Mouse (Mus musculus): ENCODE results near the gene Zdhhc12. TPM values are rescaled to one million over a fixed set of nuclear protein-coding genes. Genes with fewer than 3 reads are reported as not detected.
A peak's percentile ranks its signal among the peaks of the same experiment; 100 is the strongest.

Gene Zdhhc12
- polyA plus RNA-seq, 1 experiment from 2014 or later, result 66.2 TPM

DNA sequence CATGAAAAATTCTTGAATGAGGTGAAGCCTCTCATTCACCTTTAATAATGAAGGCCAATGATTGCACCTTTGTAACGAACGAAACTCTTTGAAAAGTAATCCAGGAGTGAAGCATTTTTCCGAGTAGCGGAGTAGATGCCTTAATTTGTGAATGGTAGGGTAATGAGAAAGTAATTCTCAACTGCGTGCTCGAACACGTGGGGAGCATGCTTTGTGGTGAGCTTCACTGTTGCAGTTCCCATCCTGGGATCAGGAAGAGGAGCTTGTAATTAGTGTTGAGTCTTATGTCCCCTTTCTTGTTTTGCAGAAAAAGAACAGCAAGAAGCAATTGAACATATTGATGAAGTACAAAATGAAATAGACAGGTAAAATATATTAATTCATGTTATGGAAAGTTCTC, 25.5 kb downstream of the Zdhhc12 start:
- H3K36me3 ChIP-seq, result peaks cover 37% of the 10 kb centered on the region
- no peaks in the 10 kb centered on the region for H3K9me3 ChIP-seq
- peak overlapping the region; percentile 100 for H3K27ac ChIP-seq
- H3K4me3 ChIP-seq, result peak overlapping the region; percentile 93
- DNase-seq (ENCODE audit: low spot score), result no peak
- WGBS, result 55% methylated on average over 7 of the region's 7 CpGs
- H3K27me3 ChIP-seq (ENCODE audit: insufficient read depth, poor library complexity, severe bottlenecking), result no peaks in the 10 kb centered on the region
- H3K4me1 ChIP-seq, result peaks cover 33% of the 10 kb centered on the region

DNA sequence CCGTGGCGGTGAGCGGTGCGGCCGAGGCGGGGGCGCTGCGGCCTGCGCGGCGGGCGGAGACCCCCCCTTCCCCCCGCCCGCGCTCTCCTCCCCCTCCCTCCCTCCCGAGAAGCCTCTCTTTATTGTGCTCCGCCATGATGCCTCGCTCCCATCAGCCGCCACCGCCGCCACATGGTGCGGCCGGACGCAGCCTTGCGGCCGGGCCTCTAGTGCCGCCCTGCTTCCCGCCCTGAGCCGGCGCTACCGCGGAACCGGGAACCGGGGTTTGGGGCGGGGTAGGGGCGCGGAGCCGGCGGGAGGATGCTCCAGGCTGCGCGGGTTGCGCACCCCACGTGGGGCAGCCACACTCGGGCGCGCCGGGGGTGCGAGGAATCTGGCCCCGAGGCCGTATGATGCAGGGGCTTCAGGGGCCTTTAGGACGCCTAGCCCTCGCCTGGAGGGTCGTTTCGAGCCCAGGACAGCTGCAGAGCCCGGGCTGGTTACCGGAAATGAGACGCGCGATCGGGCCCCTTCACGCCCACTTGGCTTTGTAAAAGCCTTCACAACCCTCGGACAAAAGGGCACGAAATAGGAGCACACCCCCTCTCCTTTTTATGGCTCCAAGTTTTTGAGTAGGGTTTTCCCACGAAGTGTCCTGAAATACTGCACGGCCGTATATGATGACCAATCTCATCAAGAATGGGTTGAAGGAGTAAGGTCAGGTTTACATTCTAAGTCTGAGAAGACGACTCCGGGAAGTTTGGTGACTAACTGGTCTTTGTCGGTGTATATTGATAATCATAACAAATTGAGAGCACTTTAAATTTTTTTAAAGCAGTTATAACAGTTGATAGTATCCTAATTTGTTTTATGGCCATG, 26.2 kb downstream of the Zdhhc12 start:
- Histone ChIP-seq H3K27me3 (ENCODE audit: insufficient read depth, poor library complexity, severe bottlenecking) (no peaks in the 10 kb centered on the region), H3K4me1 (peaks cover 33% of the 10 kb centered on the region), H3K36me3 (peaks cover 30% of the 10 kb centered on the region), H3K4me3 (peak overlapping the region; percentile 93), H3K9me3 (no peaks in the 10 kb centered on the region), H3K27ac (peak overlapping the region; percentile 100)
- no peak for DNase-seq (ENCODE audit: low spot score)
- under 1% methylated on average over 62 of the region's 69 CpGs for WGBS

DNA sequence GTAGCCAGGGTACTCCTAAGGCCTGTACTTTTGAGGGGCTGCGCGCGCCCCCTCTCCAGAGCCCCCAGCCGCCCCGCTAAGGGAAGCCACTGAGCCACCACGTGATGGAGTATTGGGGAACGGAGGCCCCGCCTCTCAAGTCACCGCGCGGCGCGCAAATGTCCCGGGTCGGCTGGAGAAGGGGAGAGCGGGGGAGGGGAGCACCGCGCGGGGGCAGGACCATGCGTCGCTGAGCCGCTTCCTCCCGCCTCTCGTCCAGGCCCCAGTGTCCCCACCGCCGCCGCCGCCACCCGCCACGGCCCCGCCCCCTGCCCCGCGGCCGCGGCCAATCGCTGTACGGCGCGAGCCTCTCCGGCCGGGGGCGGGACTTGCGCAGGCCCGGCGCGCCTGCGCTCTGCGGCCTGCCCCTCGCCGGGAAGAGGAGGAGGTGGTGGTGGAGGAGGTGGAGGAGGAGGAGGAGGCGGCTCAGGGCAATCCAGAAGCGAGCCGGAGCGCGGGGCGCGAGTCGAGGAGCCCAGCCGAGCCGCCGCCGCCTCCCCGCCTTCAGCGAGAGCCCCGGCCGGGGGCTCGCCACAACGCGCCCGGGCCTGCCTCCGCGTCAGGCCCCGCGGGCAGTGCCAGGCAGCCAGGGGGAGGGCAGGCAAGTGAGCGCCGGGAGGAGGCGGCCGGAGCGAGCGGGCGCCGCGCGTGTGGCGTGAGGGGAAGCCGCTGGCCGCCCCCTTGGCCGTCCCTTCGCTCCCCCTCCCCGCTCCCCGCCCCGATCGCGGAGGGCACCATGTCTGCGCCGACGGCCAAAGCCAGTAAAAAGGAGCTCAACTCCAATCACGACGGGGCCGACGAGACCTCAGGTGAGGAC, 27.2 kb downstream of the Zdhhc12 start:
- Histone ChIP-seq H3K4me3 (peak overlapping the region; percentile 93), H3K27me3 (ENCODE audit: insufficient read depth, poor library complexity, severe bottlenecking) (no peaks in the 10 kb centered on the region), H3K36me3 (peaks cover 27% of the 10 kb centered on the region), H3K9me3 (no peaks in the 10 kb centered on the region), H3K4me1 (peaks cover 39% of the 10 kb centered on the region), H3K27ac (peak overlapping the region; percentile 100)
- WGBS, result under 1% methylated on average over 80 of the region's 101 CpGs
- DNase-seq (ENCODE audit: low spot score), result peak; percentile 98

DNA sequence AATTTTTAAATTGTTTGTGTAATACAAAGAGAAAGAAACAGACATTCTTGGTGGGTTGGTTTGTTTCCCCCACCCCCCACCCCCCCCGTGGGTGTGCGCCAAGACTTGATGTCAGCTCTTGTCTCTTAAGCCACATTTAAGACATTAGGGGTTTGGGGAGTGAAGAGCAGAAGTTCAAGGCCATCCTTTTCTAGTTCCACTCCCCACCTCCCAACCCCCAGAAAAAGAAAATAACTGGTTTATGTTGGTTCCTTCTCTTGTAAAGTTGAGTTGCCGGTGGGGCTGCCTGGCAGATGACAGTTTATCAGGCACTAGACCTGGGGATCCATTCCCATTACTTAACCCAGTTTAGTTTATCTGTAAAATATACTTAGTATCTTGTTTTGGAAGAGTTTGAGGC, 29.1 kb downstream of the Zdhhc12 start:
- H3K4me3 ChIP-seq, result peak overlapping the region; percentile 77
- peak overlapping the region; percentile 95 for H3K27ac ChIP-seq
- H3K4me1 ChIP-seq, result peaks cover 41% of the 10 kb centered on the region
- WGBS, result 36% methylated on average over 3 of the region's 3 CpGs
- DNase-seq (ENCODE audit: low spot score), result no peak
- H3K36me3 ChIP-seq, result peaks cover 12% of the 10 kb centered on the region
- H3K9me3 ChIP-seq, result no peaks in the 10 kb centered on the region
- H3K27me3 ChIP-seq (ENCODE audit: insufficient read depth, poor library complexity, severe bottlenecking), result no peaks in the 10 kb centered on the region

DNA sequence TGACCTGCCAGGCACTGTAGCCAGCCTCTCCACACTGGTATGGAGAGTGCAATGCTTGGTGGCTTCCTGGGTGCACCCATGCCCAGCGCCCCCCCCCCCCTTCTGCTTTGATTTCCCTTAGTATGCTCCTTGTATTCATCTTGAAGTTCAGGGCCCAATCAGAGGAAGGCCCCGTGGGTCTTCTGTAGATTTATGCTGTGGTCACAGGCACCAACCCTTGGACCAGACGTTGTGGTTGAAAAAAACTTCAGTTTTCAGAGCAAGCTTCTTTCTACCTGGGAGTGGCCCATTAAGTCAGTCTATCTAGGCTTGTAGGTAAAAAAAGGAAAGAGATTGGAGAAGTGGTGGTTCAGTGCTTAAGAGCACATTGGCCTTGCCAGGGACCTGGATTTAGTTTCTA, 29.7 kb downstream of the Zdhhc12 start:
- DNase-seq (ENCODE audit: low spot score), result no peak
- H3K4me3 ChIP-seq, result peak overlapping the region; percentile 77
- H3K27ac ChIP-seq, result peak overlapping the region; percentile 95
- H3K9me3 ChIP-seq, result no peaks in the 10 kb centered on the region
- WGBS, result 8% methylated on average over 3 of the region's 3 CpGs
- H3K27me3 ChIP-seq (ENCODE audit: insufficient read depth, poor library complexity, severe bottlenecking), result no peaks in the 10 kb centered on the region
- H3K4me1 ChIP-seq, result peaks cover 41% of the 10 kb centered on the region
- peaks cover 8% of the 10 kb centered on the region for H3K36me3 ChIP-seq

DNA sequence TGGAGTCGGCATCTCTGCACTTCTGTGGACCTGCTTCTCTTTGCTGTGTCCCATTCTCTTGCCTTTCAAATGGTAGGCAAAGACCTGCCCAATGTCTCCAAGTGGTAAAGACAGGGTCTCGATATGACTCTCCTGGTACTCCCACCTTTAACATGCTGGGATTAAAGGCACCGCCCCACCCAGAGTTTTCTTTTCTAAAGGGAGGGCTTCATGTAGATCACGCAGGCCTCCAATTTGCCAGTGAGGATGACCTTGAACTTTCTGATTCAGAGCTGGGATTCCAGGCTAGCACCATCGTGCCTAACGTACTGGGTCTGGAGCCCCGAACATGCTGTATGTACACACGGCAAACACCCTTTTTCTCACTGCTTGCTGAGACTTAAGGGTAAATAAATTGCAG, 30.2 kb downstream of the Zdhhc12 start:
- 4% methylated on average over 8 of the region's 8 CpGs for WGBS
- Histone ChIP-seq H3K27ac (peak overlapping the region; percentile 95), H3K27me3 (ENCODE audit: insufficient read depth, poor library complexity, severe bottlenecking) (no peaks in the 10 kb centered on the region), H3K9me3 (no peaks in the 10 kb centered on the region), H3K36me3 (peaks cover 2% of the 10 kb centered on the region), H3K4me1 (peaks cover 37% of the 10 kb centered on the region), H3K4me3 (peak overlapping the region; percentile 77)
- DNase-seq (ENCODE audit: low spot score), result no peak

DNA sequence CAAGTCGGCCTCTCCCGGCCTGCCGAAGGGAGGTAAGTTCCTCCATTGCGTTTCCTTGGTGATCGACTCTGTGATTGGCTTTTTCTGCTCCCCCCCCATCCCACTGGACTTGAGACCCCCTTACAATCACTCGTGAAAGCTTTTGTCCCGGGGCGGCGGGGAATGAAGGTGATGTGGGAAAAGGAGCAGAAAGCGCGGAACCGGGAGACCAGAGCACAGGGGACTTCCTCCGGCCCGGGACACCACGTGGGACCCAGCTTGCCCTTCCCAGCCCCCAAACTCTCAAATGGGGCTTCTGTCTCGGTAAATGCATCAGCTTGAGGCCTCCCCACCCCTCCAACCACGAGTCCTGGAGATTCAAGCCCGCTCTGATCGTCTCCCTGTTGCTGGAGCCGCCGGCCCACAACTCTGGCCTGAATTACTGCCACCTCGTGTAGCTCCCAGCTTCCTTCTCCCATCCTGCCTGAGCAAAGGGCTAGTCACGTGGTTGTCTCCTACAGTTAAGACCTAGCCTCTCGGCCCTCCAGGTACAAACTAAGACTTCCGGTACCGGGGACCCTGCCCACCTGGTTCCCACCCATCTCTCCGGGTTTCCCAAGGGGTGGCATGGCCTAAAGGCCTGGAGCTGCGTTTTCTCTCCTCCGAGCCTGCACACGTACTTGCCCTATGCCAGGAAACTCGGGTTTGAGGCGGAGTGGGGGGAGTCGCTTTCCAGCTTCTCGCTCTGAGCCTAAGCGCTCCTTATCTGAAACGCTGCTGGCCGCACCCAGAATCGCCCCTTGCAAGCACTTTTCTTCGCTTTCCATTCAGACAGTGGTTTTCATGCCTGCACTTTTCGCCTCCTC, 31.0 kb downstream of the Zdhhc12 start:
- Histone ChIP-seq H3K9me3 (no peaks in the 10 kb centered on the region), H3K27me3 (ENCODE audit: insufficient read depth, poor library complexity, severe bottlenecking) (no peaks in the 10 kb centered on the region), H3K4me3 (peak overlapping the region; percentile 77), H3K4me1 (peaks cover 32% of the 10 kb centered on the region), H3K27ac (peak overlapping the region; percentile 95), H3K36me3 (no peaks in the 10 kb centered on the region)
- WGBS, result under 1% methylated on average over 40 of the region's 40 CpGs
- DNase-seq (ENCODE audit: low spot score), result peak; percentile 94

DNA sequence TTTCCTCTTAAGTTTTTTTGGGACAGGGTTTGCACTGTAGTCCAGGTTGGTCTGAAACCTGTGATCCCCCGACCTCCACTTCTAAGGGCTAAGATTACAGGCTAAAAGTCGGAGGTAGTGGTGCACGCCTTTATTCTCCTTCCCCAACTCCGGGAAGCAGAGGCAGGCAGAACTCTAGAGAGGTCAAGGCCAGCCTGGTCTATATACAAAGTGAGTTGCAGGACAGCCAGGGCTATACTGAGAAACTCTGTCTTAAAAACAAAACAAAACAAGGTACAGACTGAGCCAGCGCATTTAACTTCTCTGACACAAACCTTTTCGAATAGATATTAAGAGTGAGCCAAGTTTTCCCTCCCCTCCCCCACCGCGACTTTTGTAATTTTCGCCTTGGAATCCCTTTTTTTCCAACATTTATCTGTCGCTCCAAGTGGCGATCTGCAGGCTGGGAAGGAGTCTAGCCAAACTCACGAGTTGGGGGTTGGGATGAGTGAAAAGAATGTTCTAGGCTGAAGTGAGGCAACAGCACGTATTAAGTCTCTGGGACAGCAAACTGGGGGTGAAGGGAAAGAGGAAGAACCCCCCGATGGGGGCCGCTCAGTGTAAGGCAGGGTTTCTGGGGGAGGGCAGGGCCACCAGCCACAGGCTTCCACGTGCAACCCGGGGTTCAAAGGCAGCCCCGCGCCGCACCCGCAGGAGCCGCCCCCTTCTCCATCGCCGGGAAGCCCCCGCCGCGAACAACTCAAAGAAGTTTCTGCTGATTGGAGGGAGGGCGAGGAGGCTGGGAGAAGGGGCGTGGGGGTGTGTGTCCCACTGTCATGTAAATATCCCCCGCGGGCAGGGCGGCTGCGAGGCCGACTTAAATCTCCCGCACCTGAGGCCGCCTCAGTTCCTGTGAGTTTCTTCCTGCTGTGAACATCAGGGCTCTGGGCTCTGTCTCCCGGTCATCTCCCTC, 32.0 kb downstream of the Zdhhc12 start:
- peak; percentile 92 for DNase-seq (ENCODE audit: low spot score)
- peak overlapping the region; percentile 95 for H3K27ac ChIP-seq
- H3K36me3 ChIP-seq, result no peaks in the 10 kb centered on the region
- no peaks in the 10 kb centered on the region for H3K27me3 ChIP-seq (ENCODE audit: insufficient read depth, poor library complexity, severe bottlenecking)
- peak overlapping the region; percentile 77 for H3K4me3 ChIP-seq
- H3K4me1 ChIP-seq, result peaks cover 39% of the 10 kb centered on the region
- WGBS, result 7% methylated on average over 37 of the region's 37 CpGs
- H3K9me3 ChIP-seq, result no peaks in the 10 kb centered on the region

DNA sequence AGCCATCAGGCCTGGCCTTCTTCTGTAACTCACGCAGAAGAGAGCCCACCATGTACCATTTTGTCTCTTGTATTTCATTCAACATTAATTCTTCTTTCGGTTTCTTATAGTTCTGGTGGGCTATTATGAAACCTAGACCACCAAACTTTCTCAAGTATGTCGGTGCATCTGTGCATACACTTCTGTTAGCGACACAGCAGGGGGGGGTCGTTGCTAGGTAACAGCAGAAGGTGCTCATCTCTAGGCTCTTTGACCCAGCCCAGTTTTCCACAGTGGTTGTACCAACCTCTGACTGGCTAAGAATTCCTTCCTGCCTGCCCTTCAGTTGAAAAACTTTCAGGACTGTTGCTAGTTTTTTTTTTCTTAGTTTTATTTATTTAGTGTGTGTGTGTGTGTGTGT, 35.0 kb downstream of the Zdhhc12 start:
- Histone ChIP-seq H3K9me3 (no peaks in the 10 kb centered on the region), H3K27ac (no peak overlapping the region), H3K27me3 (ENCODE audit: insufficient read depth, poor library complexity, severe bottlenecking) (no peaks in the 10 kb centered on the region), H3K4me1 (peaks cover 18% of the 10 kb centered on the region), H3K36me3 (no peaks in the 10 kb centered on the region), H3K4me3 (no peak overlapping the region)
- 58% methylated on average over 5 of the region's 5 CpGs for WGBS
- no peak for DNase-seq (ENCODE audit: low spot score)

DNA sequence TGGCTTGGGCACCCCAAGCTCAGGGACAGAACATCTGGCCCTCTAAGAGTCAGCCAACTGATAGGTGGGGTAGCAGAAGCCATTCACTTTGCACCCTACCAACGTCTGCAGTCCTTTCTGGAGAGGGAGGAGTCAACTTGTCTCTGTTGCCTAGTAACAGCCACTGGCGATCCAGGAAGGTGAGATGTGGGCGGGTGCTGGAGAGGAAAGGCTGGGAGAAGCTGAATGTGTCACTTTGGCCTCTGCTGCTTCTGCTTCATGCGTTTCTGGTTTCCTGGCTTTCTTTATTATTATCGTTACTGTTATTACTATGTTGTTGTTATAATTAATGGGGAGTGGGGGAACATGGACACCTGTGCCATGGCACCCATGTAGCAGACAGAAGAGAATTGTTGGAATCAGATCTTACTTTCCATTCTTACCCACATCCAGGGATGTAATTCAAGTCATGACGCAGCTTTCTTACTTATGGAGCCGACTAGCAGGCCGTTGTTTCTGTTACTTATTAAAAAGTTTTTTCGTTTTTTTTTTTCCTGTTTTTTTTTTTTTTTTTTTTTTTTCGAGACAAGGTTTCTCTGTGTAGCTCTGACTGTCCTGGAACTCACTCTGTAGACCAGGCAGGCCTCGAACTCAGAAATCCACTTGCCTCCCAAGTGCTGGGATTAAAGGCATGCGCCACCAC, 36.1 kb downstream of the Zdhhc12 start, which contains the start of gene Set:
TSS of gene Set (plus strand) at position 156 of the 682 bp plus-strand sequence.
- peaks cover 14% of the 10 kb centered on the region for H3K4me1 ChIP-seq
- no peaks in the 10 kb centered on the region for H3K27me3 ChIP-seq (ENCODE audit: insufficient read depth, poor library complexity, severe bottlenecking)
- no peaks in the 10 kb centered on the region for H3K36me3 ChIP-seq
- 49% methylated on average over 12 of the region's 12 CpGs for WGBS
- H3K27ac ChIP-seq, result no peak within 1 kb of the TSS
- DNase-seq (ENCODE audit: low spot score), result no peak
- H3K4me3 ChIP-seq, result no peak within 1 kb of the TSS
- no peaks in the 10 kb centered on the region for H3K9me3 ChIP-seq

DNA sequence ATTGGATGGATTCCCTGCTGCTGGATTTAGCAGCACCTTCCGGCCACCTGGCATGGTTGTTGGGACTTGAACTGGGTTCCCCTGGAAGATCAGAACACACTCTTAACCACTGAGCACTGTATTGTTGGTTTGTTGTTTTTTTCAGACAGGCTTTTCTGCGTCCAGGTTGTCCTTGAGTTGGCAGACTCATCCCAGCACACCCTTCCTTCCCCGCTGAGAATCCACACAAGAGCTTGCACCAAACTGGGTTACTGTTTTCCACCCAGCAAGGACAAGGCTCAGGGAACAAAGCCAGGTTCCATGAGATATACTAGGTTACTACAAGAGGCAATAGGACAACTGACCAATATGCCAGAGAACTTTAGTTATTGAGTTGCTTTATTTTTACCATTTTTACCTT, 36.7 kb downstream of the Zdhhc12 start:
- no peak for DNase-seq (ENCODE audit: low spot score)
- no peaks in the 10 kb centered on the region for H3K27me3 ChIP-seq (ENCODE audit: insufficient read depth, poor library complexity, severe bottlenecking)
- 74% methylated on average over 3 of the region's 3 CpGs for WGBS
- H3K27ac ChIP-seq, result no peak overlapping the region
- H3K9me3 ChIP-seq, result no peaks in the 10 kb centered on the region
- H3K4me3 ChIP-seq, result no peak overlapping the region
- no peaks in the 10 kb centered on the region for H3K36me3 ChIP-seq
- peaks cover 13% of the 10 kb centered on the region for H3K4me1 ChIP-seq
